13 mouse cellular contexts compared by ENCODE assay signal in genomic region chr10:94020587-94020986, GRCm38 (mm10). TPM values are rescaled to one million over a fixed set of nuclear protein-coding genes. Genes with fewer than 3 reads are reported as not detected.
DNase-seq lines count a peak whose midpoint lies in the region; ATAC-seq and TF ChIP-seq lines count a peak whose summit lies in the region.
"Had no signal": no experiment of that assay in that cellular context is flagged by ENCODE, and none has a peak within 500 bp of the region (broad histone marks: within the 10 kb centered on the region; RNA-seq: fewer than 3 reads in every experiment).

No protein-coding gene starts in this region.

- peak; percentile 63 for ATAC-seq in G1E (ENCODE audit: extremely low read depth, insufficient number of reproducible peaks, low FRiP score, poor library complexity, severe bottlenecking)
- ATAC-seq in megakaryocyte-erythroid progenitor cell, adult 5-6 weeks (replicated peaks; ENCODE audit: low FRiP score, low TSS enrichment, poor library complexity, severe bottlenecking), result peak; percentile 75; the same call in 1 of the 2 replicates
- no peak for ATAC-seq in midbrain, embryonic 11.5 days (ENCODE audit: low FRiP score)
- ATAC-seq: forebrain, embryonic 13.5 days had no signal

- H3K9me3 ChIP-seq in G1E (replicated peaks), result no peaks in the 10 kb centered on the region
- no peaks in the 10 kb centered on the region for H3K9me3 ChIP-seq in erythroblast, embryonic 14.5 days (ENCODE audit: control insufficient read depth, low read length)
- H3K9me3 ChIP-seq in midbrain, embryonic 11.5 days (ENCODE audit: control insufficient read depth, low read length), result no peaks in the 10 kb centered on the region
- H3K9me3 ChIP-seq: forebrain, embryonic 13.5 days had no signal

- H3K27me3 ChIP-seq in G1E (ENCODE audit: insufficient read depth, low read length), result no peaks in the 10 kb centered on the region
- no peaks in the 10 kb centered on the region for H3K27me3 ChIP-seq in erythroblast, embryonic 14.5 days (ENCODE audit: control insufficient read depth)
- H3K27me3 ChIP-seq in midbrain, embryonic 11.5 days (ENCODE audit: control insufficient read depth, insufficient read depth, low read length), result no peaks in the 10 kb centered on the region
- H3K27me3 ChIP-seq: forebrain, embryonic 13.5 days had no signal

- peaks cover 17% of the 10 kb centered on the region for H3K4me1 ChIP-seq in G1E (ENCODE audit: insufficient read depth, low read depth, low read length)
- peaks cover 23% of the 10 kb centered on the region for H3K4me1 ChIP-seq in erythroblast, embryonic 14.5 days (ENCODE audit: control insufficient read depth)
- H3K4me1 ChIP-seq in midbrain, embryonic 11.5 days (ENCODE audit: control insufficient read depth, insufficient read depth, low read length), result no peaks in the 10 kb centered on the region
- H3K4me1 ChIP-seq: forebrain, embryonic 13.5 days had no signal

- no peak for TF ChIP-seq CTCF in G1E (IDR thresholded peaks at IDR 0.05; ENCODE audit: low read depth, low read length)

- H3K4me2 ChIP-seq in midbrain, embryonic 11.5 days, result no peak overlapping the region
- H3K4me2 ChIP-seq: forebrain, embryonic 13.5 days had no signal

- no peak overlapping the region; the same call in 1 of the 2 replicates for H3K4me3 ChIP-seq in G1E (ENCODE audit: low read depth, low read length)
- H3K4me3 ChIP-seq in erythroblast, embryonic 14.5 days (replicated peaks), result peak overlapping the region; percentile 36
- no peak overlapping the region for H3K4me3 ChIP-seq in midbrain, embryonic 11.5 days (ENCODE audit: low read depth, low read length)
- H3K4me3 ChIP-seq: forebrain, embryonic 13.5 days had no signal

- no peak overlapping the region for H3K9ac ChIP-seq in midbrain, embryonic 11.5 days (ENCODE audit: low read length)
- H3K9ac ChIP-seq: forebrain, embryonic 13.5 days had no signal

- WGBS in midbrain, embryonic 11.5 days, result 89% methylated on average over 5 of the region's 5 CpGs

- H3K36me3 ChIP-seq in G1E (replicated peaks), result peaks cover 32% of the 10 kb centered on the region
- H3K36me3 ChIP-seq in erythroblast, embryonic 14.5 days (ENCODE audit: control insufficient read depth), result peaks cover 10% of the 10 kb centered on the region
- H3K36me3 ChIP-seq in midbrain, embryonic 11.5 days (ENCODE audit: control insufficient read depth, insufficient read depth, low read length), result no peaks in the 10 kb centered on the region

- no peak overlapping the region for H3K27ac ChIP-seq in midbrain, embryonic 11.5 days (ENCODE audit: low read depth, low read length)
- H3K27ac ChIP-seq: forebrain, embryonic 13.5 days; macrophage had no signal

- DNase-seq in kidney, adult 9 months, result peak; percentile 39
- DNase-seq in kidney, postnatal 10 days, result no peak
- peak; percentile 19 for DNase-seq in G1E (ENCODE audit: low spot score)
- DNase-seq in embryo, embryonic 10.5 days (ENCODE audit: low spot score), result no peak
- no peak for DNase-seq in midbrain, embryonic 11.5 days (ENCODE audit: low spot score, missing footprints)
- DNase-seq: adrenal gland, postnatal 36 days; gastrocnemius, postnatal 14 days; kidney, postnatal 25 days; retina, postnatal 1 day had no signal

RNA-seq across cellular contexts. Expression of gene Vezt, which starts 15.0 kb away (rescaled TPM):
- total RNA-seq in G1E (2014; fragmentation: Nextera tagmentation) (30.6 and 35.7 TPM in 2 replicates), G1E (2017) (13.2 and 13.4 TPM in 2 replicates)
- 2.9 and 3.5 TPM in 2 replicates for polyA plus RNA-seq in G1E (2012)
- 0.73 and 0.83 TPM in 2 replicates for polyA plus RNA-seq in erythroblast, embryonic 14.5 days (2012)
- 17.7 and 21.1 TPM in 2 replicates for total RNA-seq in megakaryocyte-erythroid progenitor cell, adult 5-6 weeks (2014; fragmentation: Nextera tagmentation)
- 10.6 and 15.6 TPM in 2 replicates for total RNA-seq in megakaryocyte-erythroid progenitor cell, adult 5-6 weeks (2017)
- 45.9 and 46.7 TPM in 2 replicates for polyA plus RNA-seq in midbrain, embryonic 11.5 days (2014; fragmentation: Nextera tagmentation; extraction: Ambion mirVana)

RNA-seq across cellular contexts. Expression of gene Fgd6, which starts 15.2 kb away (rescaled TPM):
- total RNA-seq in G1E (2014; fragmentation: Nextera tagmentation) (28.3 and 34.5 TPM in 2 replicates), G1E (2017) (7.4 and 7.5 TPM in 2 replicates)
- 1.1 and 1.4 TPM in 2 replicates for polyA plus RNA-seq in G1E (2012)
- polyA plus RNA-seq in erythroblast, embryonic 14.5 days (2012), result 0.04 TPM in 2 replicates
- 9.2 and 9.6 TPM in 2 replicates for total RNA-seq in megakaryocyte-erythroid progenitor cell, adult 5-6 weeks (2014; fragmentation: Nextera tagmentation)
- total RNA-seq in megakaryocyte-erythroid progenitor cell, adult 5-6 weeks (2017), result 2.9 and 3.8 TPM in 2 replicates
- polyA plus RNA-seq in midbrain, embryonic 11.5 days (2014; fragmentation: Nextera tagmentation; extraction: Ambion mirVana), result 4.9 and 5.6 TPM in 2 replicates

Comparison
In these comparisons a context has a peak if more than half of its experiments do, and no peak if none do; other contexts are left out.
1. DNase-seq: peak in kidney, adult 9 months (single experiment) and G1E (single experiment); none in kidney, postnatal 10 days (single experiment), embryo, embryonic 10.5 days (single experiment) and midbrain, embryonic 11.5 days (single experiment).
2. RNA of gene Vezt, which starts 15.0 kb away (polyA plus RNA-seq): 45.9 to 46.7 TPM in midbrain, embryonic 11.5 days; 2.9 to 3.5 TPM in G1E and 0.73 to 0.83 TPM in erythroblast, embryonic 14.5 days; every median in the first group is over 10 times any median in the second.